Mouse (Mus musculus) ZHBTc4 (cell line): ENCODE results near the gene Slc32a1.

ENCODE experiments used
- DNase-seq: peaks from one replicate; pipeline ENCODE4 v3.0.0-alpha.2; 2011; ENCODE audit warnings: low read depth, low spot score

Gene Slc32a1

GRCm38 (mm10) chr2:158611726-158612670 is 1.4 kb downstream of the Slc32a1 start:
- DNase-seq, result peak; percentile 37

GRCm38 (mm10) chr2:158612671-158613250 is 2.2 kb downstream of the Slc32a1 start:
- no peak for DNase-seq

- DNase-seq, result peak; percentile 92
These were observed 3.2 kb downstream of the Slc32a1 start for GRCm38 (mm10) chr2:158613541-158614417.

GRCm38 (mm10) chr2:158614418-158614955 is 3.9 kb downstream of the Slc32a1 start:
- DNase-seq, result peak; percentile 42

DNA sequence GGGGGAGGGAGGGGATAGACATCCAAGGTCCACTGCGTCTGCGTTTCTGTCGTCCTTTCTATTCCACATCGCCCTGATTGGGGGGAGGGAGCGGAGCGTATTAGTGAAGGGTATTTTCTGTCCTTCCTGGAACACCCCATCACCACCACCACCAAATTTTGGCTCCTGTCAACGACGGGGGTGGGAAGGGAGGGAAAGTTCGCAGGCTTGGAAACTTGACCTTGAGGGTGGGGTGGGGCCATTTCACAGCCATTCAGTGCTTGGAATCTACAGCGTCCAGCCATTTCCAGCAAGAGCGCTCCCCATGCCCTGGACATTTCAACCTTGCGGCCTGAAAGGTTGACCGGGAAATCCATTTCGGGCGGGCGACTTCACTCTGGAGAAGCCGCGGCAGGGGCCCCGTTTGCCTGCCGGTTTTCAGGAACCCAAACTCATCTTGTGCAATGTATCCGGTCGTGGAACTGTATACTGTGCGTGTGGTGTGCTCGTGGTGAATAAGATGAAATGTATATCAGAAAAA is 4.7 kb downstream of the Slc32a1 start:
- peak; percentile 30 for DNase-seq

DNA sequence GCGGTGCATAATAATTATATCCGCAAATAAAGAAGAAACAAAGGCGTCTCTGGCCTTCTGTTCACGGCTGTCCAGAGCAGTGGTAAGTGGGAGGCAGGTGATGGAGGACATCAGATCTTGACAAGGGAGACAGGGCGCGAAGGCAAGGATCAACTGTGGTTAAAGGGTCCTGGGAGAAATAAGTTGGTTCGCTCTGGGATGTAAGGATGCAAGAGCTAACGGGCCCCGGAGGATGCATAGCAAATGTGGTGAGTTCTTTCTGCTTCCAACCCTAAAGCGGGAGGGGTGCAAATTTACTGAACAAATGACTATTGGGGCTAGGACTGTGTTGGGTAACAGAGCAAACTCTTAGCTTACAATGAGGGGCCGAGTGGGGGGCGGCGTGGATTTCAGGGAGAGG is 5.1 kb downstream of the Slc32a1 start:
- DNase-seq, result no peak

- DNase-seq, result no peak
These were observed 5.7 kb downstream of the Slc32a1 start for GRCm38 (mm10) chr2:158616296-158616695.

DNA sequence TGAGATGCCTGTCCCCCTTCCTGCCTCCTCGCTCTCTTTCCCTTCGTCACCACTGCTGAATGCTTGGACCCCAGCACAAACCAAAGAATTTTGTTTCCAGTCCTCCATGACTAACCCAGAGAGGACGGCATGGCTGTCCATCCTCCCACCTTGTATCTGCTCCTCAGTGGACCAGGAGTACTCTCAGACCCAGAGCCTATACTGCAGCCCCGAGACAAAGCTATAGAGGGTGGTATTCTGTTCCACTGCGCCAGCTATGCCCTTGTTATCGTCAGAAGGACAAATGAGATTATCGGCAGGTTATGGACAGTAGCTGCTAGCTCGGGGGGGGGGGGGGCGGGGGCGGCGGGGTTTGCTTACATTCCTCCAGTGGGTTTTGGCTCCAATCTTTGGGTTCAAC is 6.2 kb downstream of the Slc32a1 start:
- DNase-seq, result no peak

DNA sequence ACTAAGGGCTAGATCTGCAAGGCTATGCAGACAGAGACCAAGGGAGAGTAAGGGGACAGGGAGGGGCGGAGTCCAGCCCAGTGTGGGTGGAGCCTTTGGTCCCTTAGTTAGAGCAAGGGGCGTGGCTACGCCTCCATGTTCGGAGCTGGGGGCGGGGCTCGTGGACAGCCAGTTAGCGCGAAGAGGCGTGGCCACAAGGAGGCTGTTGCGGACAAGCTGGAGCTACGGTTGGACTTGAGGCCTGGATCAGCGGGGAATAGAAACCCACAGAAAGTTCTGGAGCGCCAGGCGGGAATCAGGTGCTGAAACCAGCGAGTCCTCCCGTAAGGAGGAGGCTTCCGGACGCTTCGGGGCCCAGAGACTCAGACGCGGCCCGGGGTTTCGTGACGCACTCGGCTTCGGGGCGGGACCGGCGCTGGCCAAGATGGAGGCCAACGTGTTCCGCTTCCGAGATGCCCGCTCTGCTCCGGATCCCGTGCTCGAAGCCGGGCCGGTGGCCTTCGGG is 14.2 kb downstream of the Slc32a1 start, which contains the start of gene Actr5:
Actr5 (plus strand) TSS at position 171 of the 505 bp plus-strand sequence.
- peak; percentile 99 for DNase-seq

- DNase-seq, result peak; percentile 45
These were observed 14.7 kb downstream of the Slc32a1 start for GRCm38 (mm10) chr2:158625231-158625630.

DNA sequence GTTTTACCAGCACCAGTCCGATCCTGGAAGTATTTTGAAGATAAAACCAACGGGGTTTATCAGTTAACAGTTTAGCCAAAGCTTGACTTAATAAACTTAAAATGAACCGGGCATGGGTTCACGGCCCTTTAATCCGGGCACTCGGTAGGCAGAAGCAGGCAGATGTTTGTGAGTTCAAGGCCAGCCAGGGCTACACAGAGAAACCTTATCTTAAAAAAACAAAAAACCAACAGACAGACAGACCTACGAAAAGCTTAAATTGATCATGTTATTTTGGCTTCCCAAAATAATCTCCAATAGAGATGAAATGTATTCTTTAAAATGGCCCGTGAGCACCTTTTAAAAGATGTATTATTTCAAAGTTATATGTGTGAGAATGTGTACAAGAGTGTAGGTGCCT is 15.1 kb downstream of the Slc32a1 start:
- no peak for DNase-seq

DNA sequence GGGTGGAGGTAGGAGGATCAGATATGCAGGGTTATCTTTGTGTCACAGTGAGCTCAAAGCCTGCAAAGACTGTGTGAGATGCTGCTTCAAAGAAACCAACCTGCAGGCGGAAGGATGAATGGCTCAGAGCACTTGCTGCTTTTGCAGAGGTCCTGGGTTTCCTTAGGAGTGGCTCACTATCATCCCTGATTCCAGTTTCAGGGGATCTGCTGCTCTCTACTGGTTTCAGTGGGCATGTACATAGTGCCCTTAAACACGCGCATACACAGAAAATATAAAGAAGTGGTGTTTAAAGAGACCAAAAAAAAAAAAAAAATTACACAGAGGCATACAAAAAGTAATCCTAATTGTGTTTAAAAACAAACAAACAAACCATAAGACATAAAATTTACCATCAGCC is 18.3 kb downstream of the Slc32a1 start:
- DNase-seq, result peak; percentile 57

GRCm38 (mm10) chr2:158629414-158629813 is 18.8 kb downstream of the Slc32a1 start:
- peak; percentile 68 for DNase-seq

GRCm38 (mm10) chr2:158631873-158632272 is 21.3 kb downstream of the Slc32a1 start:
- no peak for DNase-seq

- DNase-seq, result peak; percentile 72
These were observed 31.3 kb downstream of the Slc32a1 start for GRCm38 (mm10) chr2:158641869-158642268.

DNA sequence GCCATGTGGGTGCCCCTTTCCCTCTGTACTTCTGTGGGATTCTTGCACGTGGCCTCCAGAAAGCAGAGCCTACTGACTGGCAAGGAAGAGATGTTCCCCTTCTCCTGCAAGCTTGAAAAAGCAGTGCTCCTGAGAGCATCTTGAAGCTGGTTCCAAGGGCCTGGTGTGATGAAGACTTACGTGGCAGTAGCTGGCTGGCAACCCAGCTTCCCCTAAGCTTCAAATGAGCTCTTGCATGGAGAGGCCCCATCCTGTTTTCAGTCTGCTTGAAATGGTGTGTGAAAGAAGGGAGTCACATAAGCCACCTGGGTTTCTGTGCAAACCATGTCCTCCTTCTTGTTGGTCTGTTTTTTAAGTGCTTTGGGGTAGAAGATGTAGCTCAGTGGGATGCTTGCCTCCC is 32.0 kb downstream of the Slc32a1 start:
- no peak for DNase-seq

DNA sequence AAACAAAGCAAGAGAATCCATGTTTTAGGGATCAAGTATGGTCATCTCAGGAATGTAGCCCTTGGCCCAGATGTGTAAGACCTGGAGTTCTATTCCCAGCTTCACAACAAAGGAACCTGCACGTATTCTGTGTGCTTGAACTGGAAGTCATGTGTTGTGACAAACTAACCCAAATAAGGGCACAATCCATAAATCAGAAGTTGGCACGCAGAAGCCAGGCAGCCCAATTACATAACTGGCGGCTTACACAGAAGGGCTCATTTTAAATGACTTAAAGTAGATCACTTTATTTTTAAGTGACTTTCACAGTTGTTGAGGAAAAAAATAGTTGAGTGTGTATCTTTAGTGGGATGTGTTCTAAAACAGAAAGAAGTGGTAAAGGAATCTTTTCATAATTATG is 33.2 kb downstream of the Slc32a1 start:
- no peak for DNase-seq

GRCm38 (mm10) chr2:158651159-158651908 is 40.8 kb downstream of the Slc32a1 start:
- no peak for DNase-seq

DNA sequence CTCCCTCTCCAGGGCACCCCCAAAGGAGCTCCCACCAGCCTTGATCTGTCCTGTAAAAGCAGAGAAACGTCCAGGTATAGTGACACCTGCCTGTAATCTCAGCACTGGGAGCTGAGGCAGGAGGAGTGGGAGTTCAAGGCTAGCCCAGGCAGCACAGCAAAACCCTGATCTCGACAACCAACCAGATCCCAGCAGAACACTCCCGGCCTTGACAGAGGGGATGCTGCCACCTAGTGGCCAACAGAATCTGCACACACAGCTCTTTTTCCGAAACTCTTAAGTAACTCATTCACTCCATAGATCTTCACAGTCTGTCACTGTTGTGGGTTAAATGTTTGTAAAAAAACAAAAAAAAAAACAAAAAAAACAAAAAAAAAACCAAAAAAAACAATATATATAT is 42.4 kb downstream of the Slc32a1 start:
- peak; percentile 87 for DNase-seq

DNA sequence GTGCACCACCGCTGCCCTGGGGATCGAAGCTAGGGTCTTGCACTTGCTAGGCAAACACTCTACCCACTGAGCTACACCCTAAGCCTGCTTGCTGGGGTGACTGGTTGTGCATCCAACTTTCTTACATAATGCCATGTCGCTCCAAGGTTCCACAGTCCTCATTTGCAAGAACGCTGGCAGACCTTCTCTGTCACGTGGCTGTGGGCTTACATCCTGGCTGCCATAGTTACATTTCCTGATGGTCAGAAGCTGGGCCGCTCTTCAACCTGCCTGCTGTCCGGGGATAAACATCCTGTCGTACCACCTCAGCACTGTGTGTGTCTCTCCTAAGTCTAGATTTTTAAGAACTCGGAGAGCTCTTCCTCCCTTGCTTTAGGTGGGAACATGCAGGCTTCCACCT is 44.1 kb downstream of the Slc32a1 start:
- no peak for DNase-seq
